8 mouse cellular contexts compared by ENCODE assay signal in the genomic region with DNA sequence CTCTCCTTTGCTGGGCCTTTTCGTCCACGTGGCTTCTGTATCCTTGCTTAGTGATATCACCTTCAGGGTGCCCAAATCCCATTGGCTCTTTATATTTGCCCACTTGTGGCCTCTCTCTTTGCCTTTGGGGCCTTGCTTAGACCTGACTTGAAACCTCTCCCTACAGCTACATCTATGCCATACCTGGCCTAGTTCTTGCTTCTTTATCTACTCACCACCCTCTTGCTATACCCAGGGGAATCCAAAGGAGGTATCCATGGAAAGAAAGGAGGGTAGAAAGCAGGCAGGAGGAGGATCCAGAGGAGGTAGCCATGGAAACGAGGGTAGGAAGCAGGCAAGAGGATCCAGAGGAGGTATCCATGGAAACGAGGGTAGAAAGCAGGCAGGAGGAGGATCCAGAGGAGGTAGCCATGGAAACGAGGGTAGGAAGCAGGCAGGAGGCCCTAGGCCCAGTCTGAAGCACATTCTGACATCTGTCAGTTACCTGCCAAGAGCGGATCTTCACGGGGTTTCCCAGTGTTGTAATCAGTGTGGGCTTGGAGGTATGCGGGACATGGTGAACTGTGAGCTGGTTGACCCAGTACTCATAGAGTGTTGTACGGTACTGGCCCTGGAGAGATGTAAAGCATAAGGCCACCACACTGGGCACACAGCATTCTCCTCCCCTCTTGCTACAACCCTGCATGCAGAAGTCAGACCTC. TPM values are rescaled to one million over a fixed set of nuclear protein-coding genes. Genes with fewer than 3 reads are reported as not detected.
DNase-seq lines count a peak whose midpoint lies in the region; ATAC-seq and TF ChIP-seq lines count a peak whose summit lies in the region.

No protein-coding gene starts in this region.

- H3K27ac ChIP-seq in heart, embryonic 12.5 days (ENCODE audit: poor library complexity, severe bottlenecking), result no peak overlapping the region
- H3K27ac ChIP-seq in left cerebral cortex, adult 2 months, result peak overlapping the region; percentile 93

- H3K9me3 ChIP-seq in heart, embryonic 12.5 days (replicated peaks), result no peaks in the 10 kb centered on the region

- peaks cover 20% of the 10 kb centered on the region for H3K27me3 ChIP-seq in heart, embryonic 12.5 days (replicated peaks)

- TF ChIP-seq CTCF in left cerebral cortex, adult 2 months (IDR thresholded peaks at IDR 0.05), result no peak

- WGBS in heart, embryonic 12.5 days, result 69% methylated on average over 9 of the region's 9 CpGs

- peak overlapping the region; percentile 66; the same call in 1 of the 2 replicates for H3K4me2 ChIP-seq in heart, embryonic 12.5 days

- no peaks in the 10 kb centered on the region for H3K36me3 ChIP-seq in heart, embryonic 12.5 days

- intact Hi-C loops in left cerebral cortex, adult 2 months (cut with DNase I), result no loop called here

- H3K4me1 ChIP-seq in heart, embryonic 12.5 days (replicated peaks), result peaks cover 10% of the 10 kb centered on the region; the same call in 1 of the 2 replicates

- H3K9ac ChIP-seq in heart, embryonic 12.5 days, result no peak overlapping the region

- ATAC-seq in heart, embryonic 12.5 days (ENCODE audit: insufficient number of reproducible peaks, low FRiP score), result no peak

- no peak for DNase-seq in heart, adult 8-10 months (ENCODE audit: low spot score)
- DNase-seq in frontal cortex, adult 2 months (ENCODE audit: extremely low spot score in 1 of 2, low spot score in 1 of 2), result peak; percentile 77
- peak; percentile 53 to 55 for DNase-seq in left cerebral cortex, adult 2 months (ENCODE audit: extremely low spot score in 1 of 2, low spot score in 2 of 2)
- DNase-seq in retina, embryonic 14.5 days (ENCODE audit: low spot score), result peak; percentile 28
- no peak for DNase-seq in thymus, postnatal 4 days
- DNase-seq in adrenal gland, postnatal 4 days (ENCODE audit: low spot score in 2 of 2), result no peak
- DNase-seq in spleen, adult 18-20 months, result no peak

- no peak overlapping the region for H3K4me3 ChIP-seq in heart, embryonic 12.5 days
- peak overlapping the region; percentile 16; the same call in 1 of the 2 replicates for H3K4me3 ChIP-seq in left cerebral cortex, adult 2 months

RNA-seq across cellular contexts. Expression of a gene that starts 17.2 kb away (rescaled TPM):
- 59.7 and 65.0 TPM in 2 replicates for polyA plus RNA-seq in heart, embryonic 12.5 days (2016; fragmentation: Nextera tagmentation; extraction: Ambion mirVana)
- 10 to 100 TPM; 42.1 to 46.9 (median 43.1) TPM for total RNA-seq in heart, adult 8-10 months (2022)
- 131 and 145 TPM in 2 replicates for polyA plus RNA-seq in frontal cortex, adult 2 months (2012; rRNA removed)
- 100 to 1,000 TPM; 142 to 146 TPM for total RNA-seq in left cerebral cortex, adult 2 months (2021)
- total RNA-seq in adrenal gland, postnatal 4 days (2021), result 10 to 100 TPM; 82.9 to 83.7 TPM

RNA-seq across cellular contexts. Expression of a gene that starts 17.3 kb away (rescaled TPM):
- polyA plus RNA-seq in heart, embryonic 12.5 days (2016; fragmentation: Nextera tagmentation; extraction: Ambion mirVana), result 8.1 and 11.6 TPM in 2 replicates
- 1 to 10 TPM; 3.2 to 5.2 (median 4.2) TPM for total RNA-seq in heart, adult 8-10 months (2022)
- polyA plus RNA-seq in frontal cortex, adult 2 months (2012; rRNA removed), result 4.5 and 5.9 TPM in 2 replicates
- total RNA-seq in left cerebral cortex, adult 2 months (2021), result 1 to 10 TPM; 3.3 to 4.3 TPM
- total RNA-seq in adrenal gland, postnatal 4 days (2021), result 10 to 100 TPM; 12.4 to 12.6 TPM

RNA-seq across cellular contexts. Expression of a gene that starts 50.8 kb away (rescaled TPM):
- polyA plus RNA-seq in heart, embryonic 12.5 days (2016; fragmentation: Nextera tagmentation; extraction: Ambion mirVana), result 0.34 and 0.50 TPM in 2 replicates
- 10 to 100 TPM; 12.3 to 14.2 (median 13.2) TPM for total RNA-seq in heart, adult 8-10 months (2022)
- 3.5 and 3.9 TPM in 2 replicates for polyA plus RNA-seq in frontal cortex, adult 2 months (2012; rRNA removed)
- total RNA-seq in left cerebral cortex, adult 2 months (2021), result 1 to 10 TPM; 5.4 to 6.1 TPM
- 10 to 100 TPM; 12.6 to 20.0 TPM for total RNA-seq in adrenal gland, postnatal 4 days (2021)

RNA-seq across cellular contexts. Expression of a gene that starts 51.7 kb away (rescaled TPM):
- polyA plus RNA-seq in heart, embryonic 12.5 days (2016; fragmentation: Nextera tagmentation; extraction: Ambion mirVana), result 446 and 471 TPM in 2 replicates
- 100 to 1,000 TPM; 129 to 142 (median 131) TPM for total RNA-seq in heart, adult 8-10 months (2022)
- polyA plus RNA-seq in frontal cortex, adult 2 months (2012; rRNA removed), result 343 and 370 TPM in 2 replicates
- total RNA-seq in left cerebral cortex, adult 2 months (2021), result 100 to 1,000 TPM; 387 to 407 TPM
- 100 to 1,000 TPM; 496 to 522 TPM for total RNA-seq in adrenal gland, postnatal 4 days (2021)

RNA-seq across cellular contexts. Expression of a gene that starts 55.2 kb away (rescaled TPM):
- 1.3 and 1.5 TPM in 2 replicates for polyA plus RNA-seq in heart, embryonic 12.5 days (2016; fragmentation: Nextera tagmentation; extraction: Ambion mirVana)
- total RNA-seq in heart, adult 8-10 months (2022), result under 1 TPM in 2 of 4 experiments, not detected in 2; 0.03 to 0.06 TPM
- 4.9 and 6.1 TPM in 2 replicates for polyA plus RNA-seq in frontal cortex, adult 2 months (2012; rRNA removed)
- 1 to 10 TPM; 4.6 to 5.8 TPM for total RNA-seq in left cerebral cortex, adult 2 months (2021)
- 1 to 10 TPM; 2.4 to 3.2 TPM for total RNA-seq in adrenal gland, postnatal 4 days (2021)

Comparison
In these comparisons a context has a peak if more than half of its experiments do, and no peak if none do; other contexts are left out.
1. DNase-seq: peak in frontal cortex, adult 2 months (2 of 2), left cerebral cortex, adult 2 months (2 of 2) and retina, embryonic 14.5 days (single experiment); none in heart, adult 8-10 months (single experiment), thymus, postnatal 4 days (single experiment), adrenal gland, postnatal 4 days (0 of 2) and spleen, adult 18-20 months (0 of 2).